Mouse (Mus musculus) frontal cortex, postnatal 25 days (tissue): ENCODE results near the gene Prnp.
A peak's percentile ranks its signal among the peaks of the same experiment; 100 is the strongest.

ENCODE experiments used
- DNase-seq, 2 experiments: peaks; one replicate each; pipeline ENCODE4 v3.0.0; 2022; ENCODE audit warnings: low spot score in 2 of 2

The Prnp gene

GRCm38 (mm10) chr2:131949767-131950597 lies 40.3 kb downstream of the Prnp start:
- DNase-seq: peak; percentile 53 to 58

- DNase-seq: peak in 1 of 2 experiments; percentile 2
Observed at GRCm38 (mm10) chr2:131950598-131951095, 40.9 kb downstream of the Prnp start, which contains the start of gene Prnd. TSS of gene Prnd (plus strand) at chr2:131950861.

- DNase-seq: peak in 1 of 2 experiments; percentile 3
Observed at GRCm38 (mm10) chr2:131952456-131952855, 42.7 kb downstream of the Prnp start.

- peak in 1 of 2 experiments; percentile 3 for DNase-seq
Observed at GRCm38 (mm10) chr2:131952961-131953538, 43.3 kb downstream of the Prnp start.

- DNase-seq: peak in 1 of 2 experiments; percentile 1
Observed at GRCm38 (mm10) chr2:131953711-131954110, 44.0 kb downstream of the Prnp start.

GRCm38 (mm10) chr2:131954835-131955234 lies 45.1 kb downstream of the Prnp start:
- DNase-seq: no peak

GRCm38 (mm10) chr2:131955264-131955663 lies 45.5 kb downstream of the Prnp start:
- no peak for DNase-seq

GRCm38 (mm10) chr2:131956336-131957256 lies 46.9 kb downstream of the Prnp start:
- DNase-seq: no peak

GRCm38 (mm10) chr2:131957731-131958222 lies 48.0 kb downstream of the Prnp start:
- DNase-seq: no peak

GRCm38 (mm10) chr2:131961671-131962070 lies 51.9 kb downstream of the Prnp start:
- no peak for DNase-seq

GRCm38 (mm10) chr2:131970597-131970996 lies 60.9 kb downstream of the Prnp start:
- no peak for DNase-seq

GRCm38 (mm10) chr2:131971098-131971497 lies 61.4 kb downstream of the Prnp start:
- DNase-seq: no peak

- DNase-seq: no peak
Observed at GRCm38 (mm10) chr2:131976663-131977062, 66.9 kb downstream of the Prnp start.

- peak in 1 of 2 experiments; percentile 3 for DNase-seq
Observed at GRCm38 (mm10) chr2:131980866-131981265, 71.1 kb downstream of the Prnp start.

- DNase-seq: no peak
Observed at GRCm38 (mm10) chr2:131982546-131983196, 72.9 kb downstream of the Prnp start.

GRCm38 (mm10) chr2:131987950-131988349 lies 78.2 kb downstream of the Prnp start:
- no peak for DNase-seq
